Mouse (Mus musculus) retina, postnatal 7 days (tissue): Measurements from ENCODE around the gene Sema5a.
"Not testable (repeated sequence)": the region's sequence is repeated elsewhere in the genome, so short reads cannot be mapped to it uniquely, and the experiment has no call there.

Source experiments
- DNase-seq: peaks from one replicate; pipeline ENCODE4 v3.0.0-alpha.2; 2012; ENCODE audit warnings: low read depth, low spot score

Gene Sema5a

GRCm38 (mm10) chr15:32244344-32244955 lies at the start of gene Sema5a:
TSS of gene Sema5a (plus strand) at chr15:32244810.
- peak; percentile 35 for DNase-seq

GRCm38 (mm10) chr15:32198076-32198475 lies 46.5 kb upstream of the Sema5a start:
- no peak for DNase-seq

- DNase-seq, result peak; percentile 3
Observed at GRCm38 (mm10) chr15:32198561-32198960, 46.0 kb upstream of the Sema5a start.

DNA sequence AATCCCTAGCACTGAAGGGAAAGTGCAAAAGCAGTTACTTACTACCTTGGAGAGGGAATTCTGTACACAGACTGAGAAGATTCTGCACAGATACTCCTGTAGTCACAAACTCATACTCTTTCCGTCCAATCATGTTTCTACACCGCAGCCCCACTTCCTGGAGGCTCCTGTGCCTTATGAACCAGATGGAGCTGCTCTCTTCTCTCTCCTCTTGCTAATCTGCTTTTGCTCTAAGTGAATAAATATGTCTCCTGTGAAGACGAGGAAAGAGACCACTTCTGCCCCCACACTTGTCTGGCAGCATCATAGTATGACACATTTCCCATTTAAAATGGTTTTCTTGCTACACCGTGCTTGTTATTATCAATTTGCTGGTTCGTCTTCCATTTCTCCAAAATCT lies 41.4 kb upstream of the Sema5a start:
- DNase-seq, result no peak

DNA sequence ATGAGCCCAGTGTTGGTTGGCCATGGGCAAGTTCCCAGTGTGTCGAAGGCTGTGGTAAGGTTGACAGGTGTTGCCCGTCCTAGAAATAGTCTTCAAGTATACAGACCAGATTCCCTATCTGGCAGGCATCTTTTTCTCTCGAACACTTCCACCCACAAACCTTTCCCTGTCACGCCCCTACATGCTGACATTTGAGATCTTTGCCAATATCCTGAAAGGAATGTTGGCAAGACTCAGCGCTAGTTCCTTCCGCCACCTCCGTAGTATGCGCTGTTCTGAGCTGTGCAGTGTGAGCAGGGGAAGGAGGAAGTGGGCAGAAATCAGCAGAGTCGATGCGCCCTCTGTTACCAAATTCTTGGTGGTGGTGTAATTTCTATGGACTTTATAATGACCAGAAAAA lies 39.7 kb upstream of the Sema5a start:
- DNase-seq, result no peak

- DNase-seq, result not testable (repeated sequence)
Observed at GRCm38 (mm10) chr15:32214687-32215086, 29.9 kb upstream of the Sema5a start.

- DNase-seq, result no peak
Observed at GRCm38 (mm10) chr15:32223028-32223427, 21.6 kb upstream of the Sema5a start.

DNA sequence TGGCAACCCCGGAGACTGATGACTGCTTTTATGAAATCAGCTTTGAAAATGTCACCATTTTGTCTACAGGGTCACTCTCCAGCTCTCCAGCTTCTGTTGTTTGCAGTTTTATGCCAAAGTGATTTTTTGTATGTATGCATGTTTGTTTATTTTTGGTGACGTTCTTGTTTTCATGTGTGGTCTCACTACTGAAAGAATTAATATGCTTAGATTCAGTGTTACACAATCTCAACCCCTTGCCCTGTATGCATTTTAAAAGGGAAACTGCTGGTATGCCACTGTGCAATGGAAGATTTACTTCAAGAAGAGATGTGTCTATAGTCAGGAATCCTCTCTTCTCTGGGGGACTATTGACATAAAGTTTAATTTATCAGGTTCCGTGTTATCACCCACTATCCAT lies 19.2 kb upstream of the Sema5a start:
- DNase-seq, result no peak

- no peak for DNase-seq
Observed at GRCm38 (mm10) chr15:32226381-32226780, 18.2 kb upstream of the Sema5a start.

DNA sequence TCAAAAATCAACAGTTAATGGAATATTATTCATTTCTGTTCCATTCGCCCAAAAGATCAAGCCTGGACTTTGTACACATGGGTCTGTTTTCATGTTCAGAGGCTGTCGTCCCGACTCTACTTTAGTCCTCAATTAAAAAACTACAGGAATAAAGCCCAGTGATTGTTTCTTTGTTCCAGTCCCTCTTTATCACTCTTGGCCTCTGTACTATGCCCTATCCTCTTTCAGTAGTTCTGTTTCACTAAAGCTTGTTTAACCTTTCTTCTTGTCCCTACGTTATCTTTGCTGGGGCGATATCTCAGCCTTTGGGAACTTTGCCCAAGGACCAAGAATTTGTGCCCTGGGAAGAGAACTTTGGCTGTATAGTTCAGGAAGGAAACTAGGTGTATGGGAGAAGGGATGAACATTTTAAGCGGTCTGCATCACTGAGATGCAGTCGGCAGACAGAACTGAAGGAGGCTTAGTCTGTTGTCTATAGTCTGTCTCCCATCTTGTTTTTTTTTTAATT lies 17.7 kb upstream of the Sema5a start:
- DNase-seq, result no peak

GRCm38 (mm10) chr15:32230066-32230465 lies 14.5 kb upstream of the Sema5a start:
- no peak for DNase-seq

DNA sequence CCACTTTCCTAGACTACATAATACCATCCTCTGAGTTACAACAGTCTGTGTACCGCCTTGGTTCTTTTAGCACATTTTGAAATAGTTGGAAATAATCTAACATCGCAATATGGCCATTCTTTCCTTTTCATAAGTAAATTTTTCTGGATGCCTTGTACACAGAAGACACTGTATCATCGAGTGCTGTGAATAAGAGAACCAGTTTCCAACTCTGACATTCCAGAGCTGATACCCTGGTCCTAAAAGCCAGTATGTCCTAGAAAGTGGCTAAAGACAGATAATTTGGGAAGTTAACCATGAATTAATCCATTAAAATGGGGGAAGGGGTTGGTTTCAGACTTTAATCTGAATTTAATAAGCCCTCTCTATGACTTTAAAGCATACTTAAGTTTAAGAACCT lies 12.4 kb upstream of the Sema5a start:
- no peak for DNase-seq

DNA sequence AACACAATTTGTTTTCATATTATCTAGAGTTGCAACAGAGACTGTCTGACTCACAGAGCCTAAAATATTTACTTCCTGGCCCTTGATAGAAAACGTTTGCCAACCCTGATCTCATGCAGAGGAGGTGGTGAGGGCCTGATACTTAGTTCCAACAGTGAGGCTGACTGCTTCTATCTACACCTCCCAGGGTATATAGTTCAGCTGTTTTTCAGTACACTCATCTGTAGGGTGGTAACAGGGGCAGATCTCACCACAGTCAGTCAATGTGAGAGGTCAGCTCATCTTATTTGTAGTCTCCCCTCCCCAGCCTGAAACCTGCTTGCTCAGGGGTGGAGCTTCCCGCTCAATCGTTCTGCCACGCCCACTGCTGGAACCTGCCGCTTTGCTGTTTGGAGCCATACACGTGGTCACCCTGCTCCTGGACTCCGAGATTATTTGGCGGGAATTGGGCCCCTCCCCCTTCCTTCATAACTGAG lies 11.9 kb upstream of the Sema5a start:
- not testable (repeated sequence) for DNase-seq

- DNase-seq, result no peak
Observed at GRCm38 (mm10) chr15:32233451-32233850, 11.2 kb upstream of the Sema5a start.

DNA sequence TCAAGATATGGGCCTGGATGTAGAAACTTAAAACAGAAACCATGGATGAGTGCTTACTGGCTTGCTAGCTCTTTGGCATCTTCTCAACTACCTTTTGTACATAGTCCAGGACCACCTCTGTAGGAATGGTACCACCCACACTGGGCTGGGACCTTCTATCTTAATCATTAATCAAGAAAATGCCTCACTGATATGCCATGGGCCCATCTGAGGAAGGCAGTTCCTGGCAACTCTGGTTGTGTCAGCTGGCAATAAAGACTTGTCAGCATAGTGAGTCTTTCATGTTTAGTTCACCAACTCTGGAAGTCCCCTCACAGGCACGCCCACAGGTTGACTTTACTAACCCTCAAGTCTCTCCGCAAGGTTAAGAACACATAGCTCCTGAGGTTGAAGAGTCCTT lies 5.5 kb upstream of the Sema5a start:
- DNase-seq, result no peak

DNA sequence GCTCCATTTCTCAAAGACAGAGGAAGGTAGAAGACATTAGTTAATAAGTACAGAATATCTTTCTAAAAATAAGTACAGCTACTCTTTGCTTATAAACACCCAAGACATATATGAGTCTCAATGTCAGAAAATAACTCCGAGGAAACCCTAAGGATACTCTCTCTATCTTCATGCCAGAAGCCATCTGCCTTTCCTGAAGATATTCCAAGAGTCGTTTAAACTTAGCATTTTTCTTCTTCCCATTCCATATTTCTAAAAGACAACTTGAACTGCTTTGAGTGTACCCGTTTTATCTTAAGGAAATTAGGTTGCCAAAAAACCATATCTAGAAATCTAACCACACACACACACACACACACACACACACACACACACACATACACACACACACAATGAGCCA lies 4.5 kb upstream of the Sema5a start:
- no peak for DNase-seq

DNA sequence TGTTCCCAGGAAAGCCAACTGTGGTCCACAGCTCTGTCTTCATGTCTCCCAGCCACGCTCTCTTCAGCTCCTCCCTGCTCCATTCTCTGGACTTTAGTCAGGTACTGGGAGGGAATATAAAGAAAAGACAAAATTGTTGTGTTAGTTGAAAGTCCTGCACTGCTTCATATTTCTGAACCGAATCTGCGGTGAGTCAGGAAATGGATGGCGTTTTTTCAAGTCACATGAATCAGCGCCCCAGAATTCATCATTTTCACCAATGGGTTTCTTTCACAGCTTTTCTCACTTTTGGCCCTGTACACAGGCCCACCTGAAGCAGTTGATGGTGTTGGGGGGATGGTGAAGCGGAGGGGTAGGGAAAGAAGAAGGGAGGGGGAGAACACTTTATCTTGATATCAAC lies 2.9 kb upstream of the Sema5a start:
- DNase-seq, result no peak

DNA sequence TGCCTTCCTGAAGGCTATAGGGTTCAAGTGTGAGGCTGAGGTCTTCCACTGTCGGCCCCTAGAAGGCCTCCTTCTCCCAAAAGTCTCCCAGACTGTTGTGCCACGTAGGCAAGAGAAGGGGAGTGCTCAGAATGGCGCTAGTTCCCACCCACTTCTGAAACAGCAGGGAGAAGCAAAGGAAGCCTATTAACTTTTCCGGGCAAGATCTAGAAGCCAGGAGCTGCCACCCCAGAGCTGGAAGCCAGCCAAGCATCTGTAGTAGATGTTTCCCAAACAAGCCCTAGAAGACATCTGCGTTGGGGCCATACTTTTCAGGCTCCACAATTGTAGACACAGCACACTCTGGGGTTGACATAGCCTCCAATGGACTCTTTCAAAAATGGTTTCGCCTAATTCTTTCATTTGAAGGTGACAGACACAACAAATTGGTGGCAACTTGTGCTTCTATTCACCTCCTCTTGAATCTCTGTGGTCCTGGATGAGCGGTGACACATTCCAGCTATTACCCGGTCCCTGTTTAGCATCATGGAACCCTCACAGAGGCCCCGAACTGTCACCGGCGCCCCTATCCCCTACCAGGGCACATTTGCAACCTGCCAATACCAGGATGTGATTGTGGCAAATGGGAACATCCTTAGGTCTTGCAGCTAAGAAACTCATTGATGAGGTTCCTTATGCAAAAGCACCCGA lies 1.4 kb upstream of the Sema5a start:
- no peak for DNase-seq

DNA sequence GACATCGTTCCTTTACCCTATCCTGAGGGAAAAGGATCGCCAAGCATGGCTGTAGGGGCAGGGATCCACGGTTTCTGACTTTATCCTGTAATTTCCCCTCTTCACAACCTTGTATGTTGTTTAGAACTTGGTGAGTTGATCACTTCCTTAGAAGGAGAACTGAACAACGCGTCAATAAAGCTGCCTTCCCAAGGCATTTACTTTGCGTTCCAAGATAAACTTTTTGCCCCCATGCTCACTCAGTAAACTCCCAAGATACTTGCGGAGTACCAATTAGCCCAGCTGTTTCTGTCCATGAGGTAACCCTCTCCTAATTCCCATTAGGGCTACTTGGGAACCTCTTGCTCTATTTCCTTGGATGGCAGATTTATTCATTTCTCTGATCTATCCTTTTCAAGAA lies 786 bp upstream of the Sema5a start:
- DNase-seq, result no peak

DNA sequence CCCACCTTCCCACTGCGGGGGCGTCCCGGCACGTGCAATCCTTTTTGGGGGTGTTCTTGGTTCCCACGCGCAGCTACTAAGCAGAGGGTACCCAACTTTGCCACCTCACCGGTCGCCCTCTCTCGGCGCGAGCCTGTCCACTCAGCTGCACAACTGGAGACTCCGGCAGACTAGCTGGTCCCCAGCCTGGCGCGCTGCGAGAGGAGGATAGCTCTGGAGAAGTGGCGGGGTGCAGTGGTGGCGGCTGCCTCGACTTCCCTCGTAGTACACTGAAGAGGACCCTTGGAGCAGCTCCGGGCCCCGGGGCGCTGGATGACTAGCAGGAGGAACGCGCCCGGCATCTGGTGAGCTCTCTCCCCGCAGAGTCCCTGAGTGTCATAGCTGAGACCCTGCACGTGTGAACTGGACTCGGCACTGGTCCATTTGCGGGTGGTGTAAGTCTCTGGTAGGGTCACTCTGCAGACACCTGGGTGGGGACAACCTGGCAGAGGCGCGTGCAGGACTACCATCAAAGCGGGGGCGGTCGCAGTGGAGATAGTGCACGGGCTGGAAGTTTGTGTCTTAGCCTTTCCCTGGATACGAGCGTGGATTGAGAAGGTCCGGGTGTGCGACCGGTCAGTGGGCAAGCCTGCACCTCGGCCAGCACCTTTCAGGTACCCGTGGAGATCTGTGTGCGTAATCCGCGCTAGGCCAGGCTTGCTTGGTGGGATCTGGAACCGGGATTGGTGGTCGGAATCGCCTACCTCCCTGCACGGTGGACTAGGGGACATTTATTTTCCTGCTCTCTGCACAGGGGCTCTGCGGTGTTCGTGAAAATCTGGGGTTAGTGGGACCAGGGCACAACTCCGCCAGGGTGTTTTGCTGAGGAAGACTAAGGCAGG lies 586 bp downstream of the Sema5a start:
- DNase-seq, result peak; percentile 29

- DNase-seq, result peak; percentile 68
Observed at GRCm38 (mm10) chr15:32245837-32246670, 1.4 kb downstream of the Sema5a start.
